Mouse (Mus musculus): ENCODE results near the gene Siglece.
"Not testable (repeated sequence)": the region's sequence is repeated elsewhere in the genome, so short reads cannot be mapped to it uniquely, and the experiment has no call there.

The Siglece gene

GRCm38 (mm10) chr7:43660002-43660401 lies at the start of gene Siglece:
Gene Siglece, minus strand, starts transcription at chr7:43660161.
- DNase-seq (ENCODE audit: extremely low read depth, low read depth, low spot score), result no peak

GRCm38 (mm10) chr7:43690118-43690517 lies 30.2 kb upstream of the Siglece start, which contains the start of gene Klk14:
Gene Klk14, plus strand, starts transcription at chr7:43690418.
- DNase-seq (ENCODE audit: extremely low read depth, low read depth, low spot score), result no peak

- DNase-seq (ENCODE audit: extremely low read depth, low read depth, low spot score), result no peak
Observed at GRCm38 (mm10) chr7:43685088-43685487, 25.1 kb upstream of the Siglece start.

- DNase-seq (ENCODE audit: extremely low read depth, low read depth, low spot score), result not testable (repeated sequence)
Observed at GRCm38 (mm10) chr7:43682511-43682910, 22.6 kb upstream of the Siglece start.

DNA sequence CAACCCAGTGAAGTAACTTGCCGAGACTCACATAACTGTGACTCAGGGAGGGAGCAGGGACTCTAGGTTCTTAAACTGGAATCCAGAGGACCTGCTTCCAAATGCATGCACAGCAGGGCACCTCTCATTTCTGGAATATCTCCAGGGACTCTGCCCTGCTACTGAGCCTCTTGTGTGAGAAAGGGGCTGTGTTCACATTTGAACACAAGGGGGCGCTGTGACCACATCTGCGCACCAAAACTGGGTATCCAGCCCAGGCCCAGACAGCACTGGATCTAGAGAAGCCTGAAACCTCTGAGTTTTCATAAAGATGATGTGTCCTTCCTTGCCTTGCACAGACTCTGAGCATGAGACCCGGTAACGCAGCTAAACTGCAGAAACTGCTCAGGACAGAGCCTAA lies 21.0 kb upstream of the Siglece start:
- no peak for DNase-seq (ENCODE audit: extremely low read depth, low read depth, low spot score)

DNA sequence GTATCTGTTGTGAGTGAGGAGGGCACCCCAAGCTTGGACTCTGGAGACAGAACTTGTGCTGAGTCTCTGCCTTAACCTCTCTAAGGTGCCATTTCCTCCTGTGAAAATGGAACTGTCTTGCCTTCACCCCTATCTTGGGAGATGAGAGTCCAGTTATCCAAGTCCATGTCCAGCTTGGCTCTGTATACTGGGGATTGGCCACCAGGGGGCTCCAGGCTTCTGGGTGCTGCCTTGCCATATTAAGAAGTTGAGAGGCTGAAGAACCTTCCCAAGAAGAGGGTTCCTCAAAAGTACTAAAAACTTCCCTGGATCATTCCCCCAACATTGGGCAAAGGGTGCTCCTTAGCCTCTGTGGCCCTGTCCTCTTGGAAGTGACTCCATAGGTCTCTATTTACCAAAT lies 18.6 kb upstream of the Siglece start:
- DNase-seq (ENCODE audit: extremely low read depth, low read depth, low spot score), result no peak

GRCm38 (mm10) chr7:43675091-43675490 lies 15.1 kb upstream of the Siglece start:
- no peak for DNase-seq (ENCODE audit: extremely low read depth, low read depth, low spot score)

DNA sequence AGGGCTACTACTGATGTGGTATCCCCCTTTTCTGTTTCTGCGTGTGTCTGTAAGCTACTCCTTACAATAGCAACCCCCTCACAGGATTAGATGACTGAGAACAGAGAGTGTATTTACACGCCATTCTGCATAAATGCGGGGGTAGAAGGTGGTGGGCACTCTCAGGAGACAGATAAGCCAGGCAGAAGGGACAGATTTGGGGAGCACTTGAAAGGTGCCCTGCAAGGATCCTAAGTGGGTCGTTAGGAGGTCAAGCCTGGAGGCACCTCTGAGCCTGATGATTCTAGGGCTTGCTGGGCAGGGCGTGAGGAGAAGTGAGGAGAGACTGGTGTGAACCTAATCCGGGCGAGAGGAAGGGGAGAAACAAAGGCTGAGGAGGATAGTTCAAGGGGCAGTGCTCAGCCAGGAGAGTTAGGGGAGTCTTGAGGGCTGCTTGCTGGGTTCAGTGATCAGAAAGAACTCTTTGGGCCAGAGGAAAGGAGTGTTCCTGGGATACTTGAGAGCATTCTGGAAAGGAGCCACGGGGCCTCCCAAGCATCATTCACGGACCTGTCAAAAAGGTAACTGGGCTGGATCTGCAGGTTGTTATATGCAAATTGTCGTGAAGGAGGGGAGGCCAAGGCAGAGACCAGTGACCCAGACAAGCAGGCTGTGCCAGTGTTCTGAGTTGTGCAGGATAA lies 12.8 kb upstream of the Siglece start:
- DNase-seq (ENCODE audit: extremely low read depth, low read depth, low spot score), result peak; percentile 34

DNA sequence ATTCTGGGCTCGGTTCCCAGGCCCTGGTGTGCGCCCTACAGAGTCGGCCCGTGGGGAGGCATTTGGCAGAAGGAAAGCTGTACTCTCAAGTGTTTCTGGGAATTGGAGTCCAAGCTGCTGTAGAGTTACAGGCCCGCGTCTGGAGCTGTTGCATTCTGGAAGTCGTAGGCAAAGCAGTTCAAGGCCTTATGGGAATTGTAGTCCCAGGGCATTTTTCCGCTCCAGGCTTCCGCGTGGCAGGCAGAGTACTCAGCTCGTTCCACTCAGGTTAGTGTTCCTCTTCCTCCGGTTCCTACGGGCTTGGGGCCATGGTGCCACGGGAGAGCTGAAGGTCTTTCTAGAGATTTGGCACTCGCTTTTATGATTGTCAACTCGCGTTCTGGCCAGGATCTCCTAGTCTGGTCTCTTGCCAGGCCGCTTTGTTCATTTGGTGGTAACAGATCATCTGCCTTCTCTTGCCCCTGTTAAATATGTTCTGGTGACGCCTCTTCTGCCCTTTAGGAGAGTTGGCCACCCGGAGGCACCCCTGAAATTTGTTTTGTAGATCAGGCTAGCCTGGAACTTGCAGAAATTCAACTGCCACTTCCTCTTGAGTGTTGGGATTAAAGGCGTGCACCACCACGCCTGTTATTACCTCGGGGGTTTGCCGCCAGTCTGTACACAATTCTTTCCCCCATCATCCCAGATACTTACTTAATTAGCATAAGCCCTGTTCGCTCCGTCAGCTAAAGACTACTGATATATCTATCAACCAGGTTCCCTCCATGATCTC lies 12.0 kb upstream of the Siglece start, which contains the start of gene Ctu1:
Gene Ctu1, plus strand, starts transcription at position 208 of the 772 bp plus-strand sequence.
- peak; percentile 74 for DNase-seq (ENCODE audit: extremely low read depth, low read depth, low spot score)

- no peak for DNase-seq (ENCODE audit: extremely low read depth, low read depth, low spot score)
Observed at GRCm38 (mm10) chr7:43671064-43671808, 11.3 kb upstream of the Siglece start.

DNA sequence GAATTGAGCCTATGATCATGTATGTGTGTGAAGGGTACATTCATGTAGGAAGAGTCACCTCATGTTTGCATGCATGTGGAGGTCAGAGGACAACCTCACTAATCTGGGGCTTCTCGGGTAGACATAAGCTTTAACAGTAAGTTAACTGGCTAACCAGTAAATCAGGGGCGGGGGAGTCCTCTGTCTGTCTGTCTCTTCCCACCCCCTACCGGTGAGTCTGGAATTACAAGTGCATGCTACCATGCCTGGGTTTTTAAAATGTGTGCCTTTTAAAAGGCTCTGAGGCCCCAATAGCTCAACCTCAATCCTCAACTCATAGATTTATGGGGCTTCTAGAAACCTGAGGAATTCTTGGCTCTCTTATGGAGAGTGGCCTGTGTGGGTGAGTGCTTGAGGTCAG lies 8.6 kb upstream of the Siglece start:
- DNase-seq (ENCODE audit: extremely low read depth, low read depth, low spot score), result no peak

- DNase-seq (ENCODE audit: extremely low read depth, low read depth, low spot score), result not testable (repeated sequence)
Observed at GRCm38 (mm10) chr7:43667221-43667620, 7.3 kb upstream of the Siglece start.

DNA sequence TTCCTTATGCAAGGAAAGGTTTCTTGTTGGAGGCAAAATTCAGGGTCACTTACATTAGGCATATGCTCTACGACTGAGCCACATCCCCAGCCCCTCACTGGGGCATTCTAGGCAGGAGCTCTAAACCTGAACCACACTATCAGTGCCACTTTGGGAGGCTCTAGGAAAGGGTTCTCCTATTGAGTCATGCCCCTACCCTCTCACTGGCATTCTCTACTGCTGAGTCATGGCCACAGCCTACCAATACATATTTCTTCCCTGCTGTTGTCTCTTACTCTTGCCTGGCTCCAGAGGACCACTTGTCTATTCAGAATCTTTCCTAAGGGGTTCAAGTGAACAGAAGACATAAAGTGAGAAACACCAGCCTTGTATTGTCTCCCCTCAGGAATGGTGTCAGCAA lies 2.8 kb upstream of the Siglece start:
- DNase-seq (ENCODE audit: extremely low read depth, low read depth, low spot score), result no peak

DNA sequence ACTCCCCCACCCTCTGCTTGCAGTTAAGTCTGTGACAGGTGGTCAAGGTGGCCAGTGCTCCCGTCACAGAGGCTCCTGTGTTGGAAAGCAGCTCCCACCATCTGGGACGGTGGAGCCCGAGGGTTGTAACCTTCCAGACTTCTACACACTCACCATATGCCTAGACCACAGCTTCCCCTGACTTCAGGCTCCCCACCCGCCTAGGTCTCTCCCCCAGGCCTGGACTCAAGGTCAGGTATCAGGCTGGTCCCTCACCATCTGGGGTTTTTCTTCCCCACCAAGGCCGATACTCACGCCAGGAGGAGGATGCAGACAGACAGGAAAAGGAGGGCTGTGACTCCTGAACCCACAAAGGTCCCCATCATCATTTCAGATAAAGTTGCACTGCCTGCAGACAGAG lies 3.7 kb downstream of the Siglece start:
- no peak for DNase-seq (ENCODE audit: extremely low read depth, low read depth, low spot score)

- no peak for DNase-seq (ENCODE audit: extremely low read depth, low read depth, low spot score)
Observed at GRCm38 (mm10) chr7:43654519-43654918, 5.4 kb downstream of the Siglece start.

- DNase-seq (ENCODE audit: extremely low read depth, low read depth, low spot score), result no peak
Observed at GRCm38 (mm10) chr7:43652683-43653082, 7.3 kb downstream of the Siglece start.

GRCm38 (mm10) chr7:43643046-43643652 lies 16.8 kb downstream of the Siglece start:
- no peak for DNase-seq (ENCODE audit: extremely low read depth, low read depth, low spot score)

DNA sequence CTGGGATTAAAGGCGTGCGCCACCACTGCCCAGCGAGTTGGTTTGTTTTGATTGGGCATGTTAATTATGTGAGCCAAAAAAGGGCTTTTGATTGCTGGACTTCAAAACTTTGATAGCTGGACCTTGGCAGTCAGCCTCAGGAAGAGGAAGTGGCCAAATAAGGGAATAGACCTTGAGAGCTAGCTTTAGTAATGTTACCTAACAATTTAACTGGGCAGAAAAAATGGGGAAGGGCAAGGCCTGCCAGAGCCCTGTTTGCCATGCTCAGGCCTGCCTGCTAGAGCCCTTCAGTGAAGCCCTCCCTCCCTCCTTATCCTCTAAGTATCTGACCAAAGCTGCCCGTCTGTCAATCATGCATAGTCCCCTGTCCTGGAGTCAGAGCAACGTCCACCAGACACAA lies 17.4 kb downstream of the Siglece start:
- no peak for DNase-seq (ENCODE audit: extremely low read depth, low read depth, low spot score)

- DNase-seq (ENCODE audit: extremely low read depth, low read depth, low spot score), result no peak
Observed at GRCm38 (mm10) chr7:43637118-43637517, 22.8 kb downstream of the Siglece start.

DNA sequence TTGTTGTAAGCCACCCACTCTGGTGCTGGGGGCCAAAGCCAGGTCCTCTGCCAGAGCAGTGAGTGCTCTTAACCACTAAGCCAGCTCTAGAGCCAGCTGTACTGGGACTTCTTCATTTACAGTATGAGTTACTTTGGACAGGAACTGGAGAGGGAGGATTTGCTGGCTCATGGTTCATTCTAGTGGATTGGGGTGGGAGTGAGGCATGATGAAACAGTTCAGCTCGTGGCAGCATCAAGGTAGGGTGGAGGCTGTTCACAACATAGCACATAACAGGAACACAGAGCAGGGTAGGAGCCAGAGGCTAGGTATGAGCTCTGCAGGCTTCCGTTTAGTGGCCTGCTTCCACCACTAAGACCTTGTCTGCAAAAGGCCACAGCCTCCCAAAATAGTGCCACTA lies 23.8 kb downstream of the Siglece start:
- DNase-seq (ENCODE audit: extremely low read depth, low read depth, low spot score), result no peak

DNA sequence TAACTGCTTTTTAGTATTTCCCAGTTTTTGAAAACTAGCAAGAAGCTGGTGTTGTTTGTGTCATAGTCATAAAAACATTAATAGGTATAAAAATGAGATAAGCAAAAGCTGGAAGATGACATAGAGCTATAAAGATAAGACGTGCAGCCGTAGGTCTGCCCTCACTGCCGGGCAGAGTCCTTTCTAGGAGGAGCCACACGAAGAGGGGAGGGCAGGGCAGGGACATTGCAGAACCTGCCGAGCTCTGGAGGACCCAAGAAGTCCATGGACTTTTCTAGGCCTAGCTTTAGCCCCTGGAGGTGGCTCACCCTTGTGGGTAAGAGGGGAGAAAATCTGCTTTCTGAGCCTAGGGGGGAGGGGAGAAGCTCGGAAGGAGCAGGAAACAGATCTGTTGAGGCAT lies 25.5 kb downstream of the Siglece start, which contains the start of gene Ceacam18:
Gene Ceacam18, plus strand, starts transcription at position 208 of the 400 bp plus-strand sequence.
- DNase-seq (ENCODE audit: extremely low read depth, low read depth, low spot score), result no peak
